Mouse (Mus musculus): ENCODE results near the gene Sdhaf2.

GRCm38 (mm10) chr19:10521926-10522325 lies 4.0 kb downstream of the Sdhaf2 start:
- TF ChIP-seq CTCF (IDR thresholded peaks at IDR 0.05; ENCODE audit: borderline replicate concordance, control insufficient read depth, extremely low read depth, insufficient read depth, low read length, poor library complexity) (no peak), POLR2A (IDR thresholded peaks at IDR 0.05; ENCODE audit: control insufficient read depth, extremely low read depth, insufficient read depth, low read length, poor library complexity) (no peak)

Measured in thymus, adult 2 months (tissue).